Comparison of ENCODE assay signal across 9 mouse cellular contexts in the genomic region with DNA sequence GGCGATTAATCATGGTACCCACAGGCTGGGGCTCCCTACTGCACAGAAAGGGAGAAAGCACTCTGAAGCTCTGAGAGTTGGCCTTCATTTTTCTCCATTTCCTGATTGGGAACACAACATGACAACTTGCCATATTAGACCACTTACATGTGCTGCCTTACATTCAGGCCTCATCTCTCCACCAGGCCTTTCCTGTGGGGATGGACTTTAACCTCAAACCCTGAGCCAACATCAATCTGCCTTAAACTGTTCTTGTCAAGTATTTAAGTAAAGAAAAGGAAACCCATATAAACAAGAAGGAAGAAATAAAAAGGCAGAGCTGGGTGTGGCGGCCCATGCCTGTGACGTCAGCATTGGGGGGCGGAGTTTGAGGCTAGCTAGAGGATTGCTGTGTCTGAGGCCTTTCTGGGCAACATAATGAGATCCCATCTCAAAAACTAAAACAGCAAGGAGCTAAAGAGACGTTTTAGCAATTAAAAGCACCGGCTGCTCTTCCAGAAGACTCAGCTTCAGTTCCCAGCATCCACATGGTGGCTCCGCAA. TPM values are rescaled to one million over a fixed set of nuclear protein-coding genes. Genes with fewer than 3 reads are reported as not detected.
DNase-seq lines count a peak whose midpoint lies in the region; ATAC-seq lines count a peak whose summit lies in the region.
"Had no signal": no experiment of that assay in that cellular context is flagged by ENCODE, and none has a peak within 500 bp of the region (broad histone marks: within the 10 kb centered on the region; RNA-seq: fewer than 3 reads in every experiment).

No protein-coding gene starts in this region.

- ATAC-seq in erythroid progenitor cell, adult 5-6 weeks (replicated peaks; ENCODE audit: low FRiP score, poor library complexity, severe bottlenecking): peak; percentile 54; the same call in 1 of the 2 replicates
- ATAC-seq in monocyte, adult 5-6 weeks (replicated peaks; ENCODE audit: insufficient number of reproducible peaks, low FRiP score, low TSS enrichment, poor library complexity, severe bottlenecking): peak; percentile 72; the same call in 1 of the 2 replicates
- ATAC-seq in cerebellum, adult (ENCODE audit: insufficient number of reproducible peaks, low FRiP score, low TSS enrichment): no peak

- DNase-seq in testis, postnatal 10 days (ENCODE audit: low spot score): peak; percentile 65
- no peak for DNase-seq in testis, postnatal 14 days (ENCODE audit: low spot score)
- no peak for DNase-seq in adrenal gland, postnatal 4 days (ENCODE audit: low spot score in 2 of 2)
- DNase-seq in layer of hippocampus, postnatal 10 days (ENCODE audit: low spot score in 2 of 2): no peak
- DNase-seq: adrenal gland, postnatal 25 days; right cerebral cortex, adult 18-20 months had no signal

RNA-seq across cellular contexts. Expression of a gene that starts 5.3 kb away (rescaled TPM):
- total RNA-seq in erythroid progenitor cell, adult 5-6 weeks (2015; ENCODE audit: low replicate concordance): 4.2 and 9.7 TPM in 2 replicates
- total RNA-seq in erythroid progenitor cell, adult 5-6 weeks (2017; ENCODE audit: low replicate concordance): 2.3 and 2.5 TPM in 2 replicates
- 1.8 to 10.8 TPM (median 2.8 TPM) in 3 replicates for total RNA-seq in monocyte, adult 5-6 weeks (2017)
- 10 to 100 TPM; 59.1 to 67.3 TPM for total RNA-seq in adrenal gland, postnatal 4 days (2021)
- total RNA-seq in layer of hippocampus, postnatal 10 days (2021): 10 to 100 TPM; 21.2 to 21.6 TPM

RNA-seq across cellular contexts. Expression of a gene that starts 31.5 kb away (rescaled TPM):
- total RNA-seq in erythroid progenitor cell, adult 5-6 weeks (2015; ENCODE audit: low replicate concordance): not detected in 2 replicates
- total RNA-seq in erythroid progenitor cell, adult 5-6 weeks (2017; ENCODE audit: low replicate concordance): not detected in 2 replicates
- not detected in 3 replicates for total RNA-seq in monocyte, adult 5-6 weeks (2017)
- under 1 TPM; 0.45 to 0.90 TPM for total RNA-seq in adrenal gland, postnatal 4 days (2021)
- 1 to 10 TPM in 1 of 2 experiments, under 1 TPM in 1; 0.78 to 1.4 TPM for total RNA-seq in layer of hippocampus, postnatal 10 days (2021)
- total RNA-seq: adrenal gland, postnatal 25 days had no signal

RNA-seq across cellular contexts. Expression of a gene that starts 33.2 kb away (rescaled TPM):
- 11.3 and 20.2 TPM in 2 replicates for total RNA-seq in erythroid progenitor cell, adult 5-6 weeks (2015; ENCODE audit: low replicate concordance)
- 15.8 and 16.4 TPM in 2 replicates for total RNA-seq in erythroid progenitor cell, adult 5-6 weeks (2017; ENCODE audit: low replicate concordance)
- total RNA-seq in monocyte, adult 5-6 weeks (2017): 61.6 to 80.3 TPM (median 69.2 TPM) in 3 replicates
- 100 to 1,000 TPM; 122 to 126 TPM for total RNA-seq in adrenal gland, postnatal 4 days (2021)
- 10 to 100 TPM; 84.6 to 87.2 TPM for total RNA-seq in layer of hippocampus, postnatal 10 days (2021)

RNA-seq across cellular contexts. Expression of a gene that starts 47.3 kb away (rescaled TPM):
- 0.84 TPM in 1 of 2 replicates, not detected in the other for total RNA-seq in erythroid progenitor cell, adult 5-6 weeks (2015; ENCODE audit: low replicate concordance)
- 0.23 and 0.26 TPM in 2 replicates for total RNA-seq in erythroid progenitor cell, adult 5-6 weeks (2017; ENCODE audit: low replicate concordance)
- 1.6 to 4.8 TPM (median 3.1 TPM) in 3 replicates for total RNA-seq in monocyte, adult 5-6 weeks (2017)
- 10 to 100 TPM; 14.5 to 15.3 TPM for total RNA-seq in adrenal gland, postnatal 4 days (2021)
- 10 to 100 TPM; 13.1 to 14.1 TPM for total RNA-seq in layer of hippocampus, postnatal 10 days (2021)

RNA-seq across cellular contexts. Expression of a gene that starts 57.2 kb away (rescaled TPM):
- total RNA-seq in erythroid progenitor cell, adult 5-6 weeks (2015; ENCODE audit: low replicate concordance): 16.8 and 20.9 TPM in 2 replicates
- 24.5 and 27.2 TPM in 2 replicates for total RNA-seq in erythroid progenitor cell, adult 5-6 weeks (2017; ENCODE audit: low replicate concordance)
- 13.2 to 23.6 TPM (median 19.1 TPM) in 3 replicates for total RNA-seq in monocyte, adult 5-6 weeks (2017)
- total RNA-seq in adrenal gland, postnatal 4 days (2021): 10 to 100 TPM; 79.8 to 88.5 TPM
- total RNA-seq in layer of hippocampus, postnatal 10 days (2021): 10 to 100 TPM; 61.8 to 62.3 TPM
